Mouse (Mus musculus): ENCODE data around the gene Zfhx3. TPM values are rescaled to one million over a fixed set of nuclear protein-coding genes. Genes with fewer than 3 reads are reported as not detected.
A peak's percentile ranks its signal among the peaks of the same experiment; 100 is the strongest.

Zfhx3 gene
- polyA plus RNA-seq, 1 experiment from 2014 or later, result 68.4 TPM

DNA sequence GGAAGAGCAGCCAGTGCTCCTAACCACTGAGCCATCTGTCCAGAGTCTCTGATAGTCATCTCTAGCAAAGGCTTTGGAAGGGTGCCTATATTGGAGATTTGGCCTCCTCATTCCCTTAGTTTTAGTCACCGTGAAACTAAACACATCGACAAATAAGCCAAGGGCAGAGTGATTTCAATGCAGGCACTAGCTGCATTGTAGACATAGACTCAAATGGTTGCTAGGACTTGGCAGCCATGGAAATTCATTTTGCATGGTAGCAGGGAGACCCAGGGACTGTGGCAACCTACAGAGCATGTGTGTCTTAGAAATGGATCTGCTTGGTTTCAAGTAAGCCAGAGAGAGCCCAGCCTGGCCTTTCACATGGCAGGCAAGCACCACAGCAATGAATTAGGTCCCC is 435.6 kb downstream of the Zfhx3 start:
- Histone ChIP-seq H3K9ac (replicated peaks; ENCODE audit: low read length) (no peak overlapping the region), H3K4me1 (ENCODE audit: control insufficient read depth, insufficient read depth, low read length) (0 out of 2 replicates have a peak, but pooled peaks cover 3% of the 10 kb centered on the region), H3K27me3 (ENCODE audit: control insufficient read depth, insufficient read depth, low read length) (no peaks in the 10 kb centered on the region; the same call in 1 of the 2 replicates), H3K4me3 (replicated peaks; ENCODE audit: low read depth, low read length) (no peak overlapping the region), H3K36me3 (ENCODE audit: control insufficient read depth, insufficient read depth, low read length) (no peaks in the 10 kb centered on the region), H3K9me3 (ENCODE audit: control insufficient read depth, low read length) (no peaks in the 10 kb centered on the region), H3K27ac (replicated peaks; ENCODE audit: low read depth, low read length) (no peak overlapping the region), H3K4me2 (ENCODE audit: low read length) (no peak overlapping the region)
- DNase-seq (peak; percentile 54), ATAC-seq (ENCODE audit: low FRiP score, low TSS enrichment) (no peak)
- WGBS, result 36% methylated on average over 2 of the region's 2 CpGs

DNA sequence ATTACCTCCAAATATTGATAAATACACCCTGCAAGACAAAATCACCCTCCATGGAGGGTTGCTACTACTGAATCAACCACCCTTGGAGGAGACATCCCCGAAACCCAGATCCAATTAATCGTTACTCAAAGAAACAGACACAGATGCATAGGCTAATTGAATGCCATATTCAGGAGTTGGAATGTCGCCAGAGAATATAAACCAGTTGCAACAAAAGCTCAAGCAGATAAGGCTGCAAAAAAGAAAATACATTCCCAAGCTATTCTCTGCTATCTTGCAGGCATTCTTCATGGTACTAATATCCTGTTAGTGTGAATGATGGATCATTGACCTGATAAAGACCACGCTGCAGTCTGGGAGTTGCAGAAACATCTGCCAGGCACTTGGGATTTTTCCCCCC is 440.7 kb downstream of the Zfhx3 start:
- H3K36me3 ChIP-seq (ENCODE audit: control insufficient read depth, insufficient read depth, low read length), result no peaks in the 10 kb centered on the region
- no peak overlapping the region for H3K4me2 ChIP-seq (ENCODE audit: low read length)
- H3K27ac ChIP-seq (replicated peaks; ENCODE audit: low read depth, low read length), result 0 out of 2 replicates have a peak overlapping the region, but pooled peaks have one; percentile 21
- H3K27me3 ChIP-seq (ENCODE audit: control insufficient read depth, insufficient read depth, low read length), result no peaks in the 10 kb centered on the region; the same call in 1 of the 2 replicates
- no peak overlapping the region for H3K4me3 ChIP-seq (replicated peaks; ENCODE audit: low read depth, low read length)
- 41% methylated on average over 4 of the region's 4 CpGs for WGBS
- no peaks in the 10 kb centered on the region for H3K9me3 ChIP-seq (ENCODE audit: control insufficient read depth, low read length)
- no peak for ATAC-seq (ENCODE audit: low FRiP score, low TSS enrichment)
- DNase-seq, result peak; percentile 62
- no peak overlapping the region for H3K9ac ChIP-seq (replicated peaks; ENCODE audit: low read length)
- peaks cover 13% of the 10 kb centered on the region for H3K4me1 ChIP-seq (ENCODE audit: control insufficient read depth, insufficient read depth, low read length)

DNA sequence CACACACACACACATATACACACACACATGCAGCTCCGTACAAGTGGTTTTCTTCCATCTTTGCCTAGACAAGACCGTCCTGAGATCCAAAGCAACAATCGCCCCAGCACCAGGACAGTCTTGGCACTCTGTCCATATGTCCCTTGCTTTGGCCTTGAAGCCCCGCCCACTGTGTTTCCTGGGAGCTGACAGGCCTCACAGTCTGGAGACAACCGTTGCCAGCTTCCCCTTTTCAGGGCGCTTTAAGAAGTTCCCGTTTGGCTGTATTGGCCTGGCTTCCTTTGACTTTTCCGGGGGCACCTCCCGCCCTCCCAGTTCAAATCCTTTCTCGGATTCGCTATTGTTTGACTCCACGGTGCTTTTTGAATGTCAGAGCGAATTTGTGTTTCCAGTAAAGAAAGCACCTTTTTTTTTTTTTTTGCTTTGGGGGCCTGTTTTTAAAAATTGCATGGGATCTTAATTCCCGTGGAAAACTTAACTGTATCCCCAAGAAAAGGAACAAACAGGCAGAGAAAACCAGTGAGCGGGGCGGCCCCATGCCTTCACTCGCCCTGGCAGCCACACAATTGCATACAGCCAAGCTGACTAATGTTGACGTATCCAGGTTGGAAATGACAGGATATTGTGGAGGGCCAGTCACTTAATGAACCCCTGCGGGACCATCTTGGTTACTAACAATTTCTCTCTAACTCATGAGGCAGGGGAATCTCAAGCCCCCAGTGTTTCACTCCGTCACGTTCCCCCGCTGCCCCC is 444.9 kb downstream of the Zfhx3 start:
- Histone ChIP-seq H3K4me2 (ENCODE audit: low read length) (peak overlapping the region; percentile 34), H3K4me1 (ENCODE audit: control insufficient read depth, insufficient read depth, low read length) (peaks cover 26% of the 10 kb centered on the region), H3K36me3 (ENCODE audit: control insufficient read depth, insufficient read depth, low read length) (no peaks in the 10 kb centered on the region), H3K9ac (replicated peaks; ENCODE audit: low read length) (no peak overlapping the region), H3K4me3 (replicated peaks; ENCODE audit: low read depth, low read length) (no peak overlapping the region), H3K27me3 (ENCODE audit: control insufficient read depth, insufficient read depth, low read length) (no peaks in the 10 kb centered on the region), H3K27ac (replicated peaks; ENCODE audit: low read depth, low read length) (peak overlapping the region; percentile 58), H3K9me3 (ENCODE audit: control insufficient read depth, low read length) (no peaks in the 10 kb centered on the region)
- 6% methylated on average over 22 of the region's 22 CpGs for WGBS
- DNase-seq, result peak; percentile 86
- ATAC-seq (ENCODE audit: low FRiP score, low TSS enrichment), result peak; percentile 87

DNA sequence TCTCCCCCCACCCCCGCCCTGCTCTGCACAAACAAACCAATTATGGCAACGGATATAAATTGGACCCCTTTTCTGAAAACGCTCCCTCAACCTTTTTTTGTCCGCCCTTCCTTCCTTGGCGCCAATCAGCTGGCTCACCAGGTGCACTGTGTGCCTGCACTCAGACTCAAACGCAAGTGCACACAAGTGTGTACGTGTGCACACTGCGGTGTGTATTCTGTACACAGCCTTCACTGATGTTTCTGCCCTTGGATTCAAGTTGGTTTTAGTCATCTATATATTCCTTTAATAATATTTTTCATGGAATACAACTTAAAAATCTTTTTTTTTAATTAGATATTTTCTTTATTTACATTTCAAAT is 445.4 kb downstream of the Zfhx3 start:
- no peak overlapping the region for H3K4me3 ChIP-seq (replicated peaks; ENCODE audit: low read depth, low read length)
- H3K4me2 ChIP-seq (ENCODE audit: low read length), result peak overlapping the region; percentile 34
- DNase-seq (no peak), ATAC-seq (ENCODE audit: low FRiP score, low TSS enrichment) (peak; percentile 57; the same call in 1 of the 2 replicates)
- H3K27me3 ChIP-seq (ENCODE audit: control insufficient read depth, insufficient read depth, low read length), result no peaks in the 10 kb centered on the region
- no peaks in the 10 kb centered on the region for H3K36me3 ChIP-seq (ENCODE audit: control insufficient read depth, insufficient read depth, low read length)
- H3K4me1 ChIP-seq (ENCODE audit: control insufficient read depth, insufficient read depth, low read length), result peaks cover 26% of the 10 kb centered on the region
- 19% methylated on average over 8 of the region's 8 CpGs for WGBS
- H3K9ac ChIP-seq (replicated peaks; ENCODE audit: low read length), result no peak overlapping the region
- H3K27ac ChIP-seq (replicated peaks; ENCODE audit: low read depth, low read length), result peak overlapping the region; percentile 58
- H3K9me3 ChIP-seq (ENCODE audit: control insufficient read depth, low read length), result no peaks in the 10 kb centered on the region

DNA sequence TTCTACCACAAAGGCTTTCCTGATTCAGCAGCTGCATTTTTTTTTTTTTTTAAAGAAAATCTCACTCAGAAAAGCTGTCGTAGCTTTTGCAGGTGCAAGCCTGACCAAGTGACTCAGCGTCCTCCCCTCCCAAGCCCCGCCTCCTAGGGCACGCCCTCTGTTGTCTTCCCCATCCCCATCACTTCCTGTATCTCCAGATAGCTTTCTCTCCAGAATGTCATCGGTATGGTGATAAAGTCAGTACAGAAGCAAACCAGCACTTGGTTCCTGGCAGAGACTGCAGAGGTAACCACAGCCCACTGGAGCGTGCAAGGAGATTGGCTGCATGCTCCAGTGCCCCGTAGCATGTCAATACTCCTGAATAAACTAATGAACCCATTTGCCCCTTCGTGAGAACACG is 450.5 kb downstream of the Zfhx3 start:
- Histone ChIP-seq H3K27me3 (ENCODE audit: control insufficient read depth, insufficient read depth, low read length) (no peaks in the 10 kb centered on the region), H3K4me1 (ENCODE audit: control insufficient read depth, insufficient read depth, low read length) (peaks cover 13% of the 10 kb centered on the region), H3K9ac (replicated peaks; ENCODE audit: low read length) (no peak overlapping the region), H3K4me2 (ENCODE audit: low read length) (no peak overlapping the region), H3K27ac (replicated peaks; ENCODE audit: low read depth, low read length) (no peak overlapping the region), H3K4me3 (replicated peaks; ENCODE audit: low read depth, low read length) (no peak overlapping the region), H3K9me3 (ENCODE audit: control insufficient read depth, low read length) (no peaks in the 10 kb centered on the region), H3K36me3 (ENCODE audit: control insufficient read depth, insufficient read depth, low read length) (no peaks in the 10 kb centered on the region)
- ATAC-seq (ENCODE audit: low FRiP score, low TSS enrichment), result no peak
- no peak for DNase-seq
- 66% methylated on average over 9 of the region's 9 CpGs for WGBS

DNA sequence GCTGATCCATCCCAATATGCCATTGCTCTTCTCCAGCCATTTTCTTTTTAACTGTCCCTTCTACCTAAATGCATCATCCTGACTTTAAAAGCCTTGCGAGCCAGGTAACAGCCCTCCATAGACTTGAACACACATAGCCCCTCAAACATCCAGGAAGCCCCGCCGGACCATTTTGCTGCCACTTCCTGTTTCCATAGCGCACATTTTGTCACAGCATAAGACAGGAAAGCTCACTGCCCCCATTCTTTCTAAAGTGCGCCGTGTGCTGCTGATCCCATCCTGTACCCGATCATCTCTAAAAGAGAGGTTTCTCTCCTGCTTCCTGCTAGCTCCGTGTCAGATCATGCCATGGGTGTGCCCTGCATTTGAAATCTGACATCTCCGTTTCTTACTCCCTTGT is 459.7 kb downstream of the Zfhx3 start:
- H3K9ac ChIP-seq (replicated peaks; ENCODE audit: low read length), result no peak overlapping the region
- ATAC-seq (ENCODE audit: low FRiP score, low TSS enrichment) (no peak), DNase-seq (no peak)
- no peak overlapping the region for H3K4me2 ChIP-seq (ENCODE audit: low read length)
- no peak overlapping the region for H3K27ac ChIP-seq (replicated peaks; ENCODE audit: low read depth, low read length)
- no peaks in the 10 kb centered on the region for H3K9me3 ChIP-seq (ENCODE audit: control insufficient read depth, low read length)
- H3K4me3 ChIP-seq (replicated peaks; ENCODE audit: low read depth, low read length), result no peak overlapping the region
- peaks cover 20% of the 10 kb centered on the region for H3K4me1 ChIP-seq (ENCODE audit: control insufficient read depth, insufficient read depth, low read length)
- H3K36me3 ChIP-seq (ENCODE audit: control insufficient read depth, insufficient read depth, low read length), result no peaks in the 10 kb centered on the region
- 85% methylated on average over 9 of the region's 9 CpGs for WGBS
- H3K27me3 ChIP-seq (ENCODE audit: control insufficient read depth, insufficient read depth, low read length), result 0 out of 2 replicates have a peak, but pooled peaks cover 4% of the 10 kb centered on the region

DNA sequence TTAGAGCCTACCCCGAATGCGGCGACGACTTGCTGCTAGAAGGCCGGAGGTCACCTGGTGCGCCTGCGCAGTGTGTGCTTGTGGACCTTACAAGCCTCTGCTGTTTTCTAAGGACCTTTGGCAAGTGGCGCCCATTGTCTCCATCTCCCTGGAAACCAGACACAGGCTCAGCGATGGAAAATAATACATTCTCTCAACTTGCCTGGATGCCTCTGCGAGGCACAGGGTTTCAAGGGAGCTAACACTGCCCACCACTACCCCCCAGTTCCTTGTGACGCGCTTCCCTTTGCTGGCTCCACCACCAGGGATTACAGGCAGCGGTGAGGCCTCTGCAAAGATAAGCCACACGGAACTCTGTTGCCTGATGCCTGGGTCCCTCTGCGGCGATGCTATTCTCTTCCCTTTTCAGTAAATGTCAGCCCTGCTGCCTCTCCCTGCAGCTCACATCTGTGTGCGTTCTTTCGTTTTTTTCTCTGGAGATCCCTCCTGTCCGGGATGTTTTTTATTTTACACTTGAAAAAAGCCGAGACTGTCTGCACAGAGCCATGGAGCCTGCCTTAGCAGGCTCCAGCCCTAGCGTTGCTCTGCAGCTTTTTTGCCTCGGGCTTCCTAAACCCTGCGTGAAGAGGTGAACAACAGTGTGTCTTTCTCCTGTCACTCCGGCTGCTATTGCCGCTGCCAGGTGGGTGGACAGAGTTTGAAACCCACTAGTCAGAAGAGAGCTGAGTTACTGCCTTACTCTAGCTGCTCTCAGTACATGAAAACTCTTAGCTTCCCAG is 464.5 kb downstream of the Zfhx3 start:
- 0 out of 2 replicates have a peak, but pooled peaks cover 4% of the 10 kb centered on the region for H3K27me3 ChIP-seq (ENCODE audit: control insufficient read depth, insufficient read depth, low read length)
- ATAC-seq (ENCODE audit: low FRiP score, low TSS enrichment) (peak; percentile 37; the same call in 1 of the 2 replicates), DNase-seq (peak; percentile 83)
- peak overlapping the region; percentile 49 for H3K9ac ChIP-seq (replicated peaks; ENCODE audit: low read length)
- peak overlapping the region; percentile 90 for H3K27ac ChIP-seq (replicated peaks; ENCODE audit: low read depth, low read length)
- H3K4me3 ChIP-seq (replicated peaks; ENCODE audit: low read depth, low read length), result 0 out of 2 replicates have a peak overlapping the region, but pooled peaks have one; percentile 2
- H3K36me3 ChIP-seq (ENCODE audit: control insufficient read depth, insufficient read depth, low read length), result no peaks in the 10 kb centered on the region
- no peaks in the 10 kb centered on the region for H3K9me3 ChIP-seq (ENCODE audit: control insufficient read depth, low read length)
- H3K4me1 ChIP-seq (ENCODE audit: control insufficient read depth, insufficient read depth, low read length), result peaks cover 19% of the 10 kb centered on the region
- WGBS, result 4% methylated on average over 25 of the region's 25 CpGs
- peak overlapping the region; percentile 49 for H3K4me2 ChIP-seq (ENCODE audit: low read length)

DNA sequence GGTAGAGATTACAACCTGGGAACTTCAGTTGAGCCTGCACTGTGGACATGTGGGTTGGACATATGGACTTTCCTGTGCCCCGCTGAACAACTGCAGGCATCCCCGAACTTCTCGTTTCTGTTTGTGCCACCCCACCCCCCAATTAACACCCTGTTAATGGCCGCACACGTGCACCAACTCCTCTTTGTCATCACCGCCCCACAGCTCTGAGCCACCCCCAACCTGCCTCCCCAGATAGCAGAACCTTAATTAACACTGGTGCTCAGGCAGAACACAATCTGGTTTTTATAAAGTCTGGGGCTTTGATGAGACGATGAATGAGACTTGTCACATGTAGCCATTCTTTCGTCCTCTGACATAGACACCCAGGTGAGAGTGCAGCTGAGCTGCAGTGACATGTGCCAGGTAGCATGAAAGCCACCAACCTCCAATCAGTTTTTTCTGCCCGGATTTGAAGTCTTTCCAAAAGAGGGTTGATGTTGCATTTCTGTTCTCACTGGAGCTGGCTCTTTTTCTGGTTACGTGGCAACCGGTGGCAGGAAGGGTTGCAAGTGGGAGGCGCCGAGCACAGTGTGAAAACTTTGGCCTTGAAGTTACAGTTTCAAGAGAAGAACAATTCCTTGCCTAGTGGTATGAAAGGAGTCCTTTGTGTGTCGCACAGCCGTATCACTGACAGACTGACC is 476.9 kb downstream of the Zfhx3 start:
- no peak for ATAC-seq (ENCODE audit: low FRiP score, low TSS enrichment)
- no peak overlapping the region for H3K4me2 ChIP-seq (ENCODE audit: low read length)
- no peak overlapping the region for H3K4me3 ChIP-seq (replicated peaks; ENCODE audit: low read depth, low read length)
- H3K27ac ChIP-seq (replicated peaks; ENCODE audit: low read depth, low read length), result 0 out of 2 replicates have a peak overlapping the region, but pooled peaks have one; percentile 20
- H3K9me3 ChIP-seq (ENCODE audit: control insufficient read depth, low read length), result no peaks in the 10 kb centered on the region
- peak; percentile 56 for DNase-seq
- H3K4me1 ChIP-seq (ENCODE audit: control insufficient read depth, insufficient read depth, low read length), result peaks cover 15% of the 10 kb centered on the region; the same call in 1 of the 2 replicates
- H3K9ac ChIP-seq (replicated peaks; ENCODE audit: low read length), result no peak overlapping the region
- no peaks in the 10 kb centered on the region for H3K27me3 ChIP-seq (ENCODE audit: control insufficient read depth, insufficient read depth, low read length)
- whole genome bisulfite sequencing, result 32% methylated on average over 15 of the region's 15 CpGs
- no peaks in the 10 kb centered on the region for H3K36me3 ChIP-seq (ENCODE audit: control insufficient read depth, insufficient read depth, low read length)
